Mouse (Mus musculus) liver, adult 2 months (tissue): ENCODE measurements around the gene Nr4a1.

Experiments used
- CTCF ChIP-seq: fragments of 200-500 bp; IDR thresholded peaks from 2 replicates; pipeline ENCODE4 v1.5.1; 2011; ENCODE audit warnings: low read depth, low read length, control low read depth
- POLR2A ChIP-seq: fragments of 200-500 bp; IDR thresholded peaks from 2 replicates; pipeline ENCODE4 v1.6.1; 2011; ENCODE audit warnings: low read length, control low read depth; ENCODE audit not compliant: insufficient read depth; ENCODE audit errors: extremely low read depth

- TF ChIP-seq CTCF (no peak), POLR2A (no peak)
Measured at GRCm38 (mm10) chr15:101320010-101320617, 66.0 kb downstream of the Nr4a1 start.
